Mouse (Mus musculus) spleen, adult 2 months (tissue): ENCODE results near the gene Gm49368.

Experiments
- CTCF ChIP-seq: fragments of 200-500 bp; IDR thresholded peaks from 2 replicates; pipeline ENCODE4 v1.5.1; 2011; ENCODE audit warnings: mild to moderate bottlenecking, inconsistent platforms; ENCODE audit not compliant: insufficient read depth, insufficient read length, insufficient replicate concordance; ENCODE audit errors: extremely low read depth
- POLR2A ChIP-seq: fragments of 200-500 bp; IDR thresholded peaks from 2 replicates; pipeline ENCODE4 v1.6.1; 2011; ENCODE audit warnings: low read depth, low read length, inconsistent platforms

DNA sequence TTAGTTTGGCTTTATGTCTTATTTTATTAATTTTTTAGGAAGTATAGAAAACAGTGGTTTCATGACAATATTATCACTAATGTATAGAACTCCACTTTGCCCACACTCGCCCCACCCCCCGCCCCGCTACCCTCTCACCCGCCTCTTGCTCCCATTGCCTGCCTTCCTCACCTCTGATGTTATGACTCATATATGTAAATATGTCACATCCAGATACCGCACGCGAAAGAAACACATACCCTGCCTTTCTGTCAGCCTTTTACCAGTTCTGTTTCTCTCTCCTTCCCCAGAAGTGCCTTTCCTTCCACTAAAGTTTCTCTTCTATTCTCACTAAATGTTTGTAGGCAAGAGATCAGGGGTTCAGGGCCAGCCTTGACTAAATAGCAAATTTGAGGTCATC is 103.9 kb downstream of the Gm49368 start:
- TF ChIP-seq CTCF (no peak), POLR2A (no peak)
